Mouse (Mus musculus) CD4-positive, CD25-positive, alpha-beta regulatory T cell, adult 2 months (primary cell): ENCODE results near the gene Limd2.
"Not testable (repeated sequence)": the region's sequence is repeated elsewhere in the genome, so short reads cannot be mapped to it uniquely, and the experiment has no call there.

Source experiments
- DNase-seq: peaks from one replicate; pipeline ENCODE4 v3.0.0-alpha.2; 2012; ENCODE audit warnings: low read depth, low spot score

Limd2 gene

DNA sequence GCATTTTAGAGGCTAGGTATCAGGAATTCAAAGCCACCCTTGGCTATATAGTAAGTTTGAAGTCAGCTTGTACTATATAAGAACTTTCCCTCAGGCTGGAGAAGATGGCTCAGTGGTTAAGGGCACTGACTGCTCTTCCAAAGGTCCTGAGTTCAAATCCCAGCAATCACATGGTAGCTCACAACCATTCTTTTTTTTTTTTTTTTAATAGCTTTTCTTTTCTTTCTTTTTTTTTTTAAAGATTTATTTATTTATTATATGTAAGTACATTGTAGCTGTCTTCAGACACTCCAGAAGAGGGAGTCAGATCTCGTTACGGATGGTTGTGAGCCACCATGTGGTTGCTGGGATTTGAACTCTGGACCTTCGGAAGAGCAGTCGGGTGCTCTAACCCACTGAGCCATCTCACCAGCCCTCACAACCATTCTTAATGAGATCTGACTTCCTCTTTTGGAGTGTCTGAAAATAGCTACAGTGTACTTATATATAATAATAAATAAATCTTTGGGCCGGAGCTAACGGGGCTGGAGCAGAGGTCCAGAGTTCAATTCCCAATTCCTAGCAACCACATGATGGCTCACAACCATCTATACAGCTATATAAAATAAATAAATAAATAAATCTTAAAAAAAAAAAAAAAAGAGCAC lies 33.8 kb downstream of the Limd2 start:
- DNase-seq: not testable (repeated sequence)

DNA sequence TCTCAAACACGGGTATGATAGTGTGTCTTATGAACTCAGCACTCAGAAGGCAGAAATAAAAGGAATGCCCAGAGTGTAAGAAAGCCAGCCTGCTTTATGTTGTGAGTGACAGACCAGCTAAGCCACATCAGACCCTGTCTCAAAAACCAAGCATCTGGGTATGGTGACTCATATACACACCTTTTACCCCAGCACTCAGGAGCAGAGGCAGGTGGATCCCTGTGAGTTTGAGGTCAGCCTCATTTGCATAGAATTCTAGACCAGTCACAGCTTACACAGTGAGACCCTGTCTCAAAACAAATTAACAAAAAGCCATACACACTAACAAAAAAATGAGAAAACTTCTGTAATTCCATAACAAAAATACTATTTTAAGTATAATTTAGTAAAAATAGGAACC lies 34.8 kb downstream of the Limd2 start:
- no peak for DNase-seq

DNA sequence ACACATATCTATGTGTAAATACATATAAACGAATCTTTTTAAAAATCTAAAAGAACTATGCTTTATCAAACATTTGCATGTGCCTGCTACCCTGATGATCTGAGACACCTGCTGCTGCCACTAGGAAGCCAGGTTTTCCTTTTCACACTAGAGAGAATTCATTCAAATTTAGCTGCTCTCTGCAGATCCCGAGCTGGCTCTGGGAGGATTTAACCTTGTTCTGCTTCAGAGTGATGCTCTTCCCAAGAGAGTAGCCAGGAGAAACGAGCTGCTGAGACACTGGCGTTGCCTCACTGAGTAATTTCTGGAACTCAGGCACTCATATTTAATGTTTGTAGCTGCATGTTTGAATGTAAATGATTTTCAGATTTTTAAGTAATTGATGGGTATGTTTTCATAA lies 35.9 kb downstream of the Limd2 start:
- DNase-seq: no peak

DNA sequence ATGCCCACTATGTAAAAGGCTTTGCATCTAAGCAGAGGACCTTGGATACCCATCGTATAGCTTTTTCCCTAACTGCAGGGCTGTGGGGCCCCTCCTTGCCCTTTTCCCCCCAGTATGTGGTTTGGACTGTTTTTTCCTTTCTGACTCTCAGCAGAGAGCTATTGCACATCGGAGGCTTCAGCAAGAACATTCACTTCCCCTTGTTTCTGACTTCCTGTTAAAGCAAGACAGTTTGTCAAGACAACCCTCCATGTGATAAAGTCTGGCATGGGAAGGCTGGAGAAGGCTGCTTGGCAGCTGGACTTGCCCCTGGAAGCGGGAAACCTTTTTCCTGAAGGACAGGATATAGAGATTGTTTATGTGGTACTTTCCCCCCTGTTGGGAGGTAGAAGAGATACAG lies 37.9 kb downstream of the Limd2 start:
- peak; percentile 50 for DNase-seq

DNA sequence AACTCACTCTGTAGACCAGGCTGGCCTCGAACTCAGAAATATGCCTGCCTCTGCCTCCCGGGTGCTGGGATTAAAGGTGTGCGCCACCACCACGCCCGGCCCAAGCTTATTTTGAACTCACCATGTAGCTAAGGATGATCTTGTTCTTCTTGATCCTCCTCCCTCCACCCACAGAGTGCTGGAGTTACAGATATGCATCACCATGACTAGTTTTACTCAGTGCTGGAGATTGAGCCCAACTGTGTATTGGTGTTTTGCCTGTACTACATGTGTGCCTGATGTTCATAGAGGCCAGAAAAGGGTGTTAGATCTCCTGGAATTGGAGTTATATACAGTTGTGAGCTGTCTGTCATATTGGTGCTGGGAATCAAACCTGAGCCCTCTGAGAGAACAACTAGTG lies 38.4 kb downstream of the Limd2 start:
- DNase-seq: peak; percentile 36

DNA sequence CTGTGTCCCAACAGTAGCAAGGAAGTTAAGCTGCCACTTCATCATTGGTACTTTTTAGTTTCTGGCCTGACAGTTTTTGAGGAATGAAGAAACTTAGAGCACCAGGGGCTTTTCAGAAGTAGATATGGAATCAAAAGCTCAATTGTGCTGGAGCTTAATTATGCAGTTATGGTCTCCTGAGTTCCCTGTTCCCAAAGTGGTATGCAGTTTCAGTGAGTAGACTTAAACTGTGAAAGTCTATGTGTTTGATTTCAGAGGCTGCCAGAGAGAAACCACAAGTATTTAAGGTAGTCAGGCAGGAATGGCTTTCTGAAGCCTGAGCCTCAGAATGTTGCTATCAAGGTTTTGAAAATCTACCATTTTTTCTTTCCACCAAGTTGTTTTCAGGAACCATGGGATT lies 49.0 kb downstream of the Limd2 start:
- DNase-seq: no peak
